Mouse (Mus musculus): ENCODE results near the gene Tmed2.

DNA sequence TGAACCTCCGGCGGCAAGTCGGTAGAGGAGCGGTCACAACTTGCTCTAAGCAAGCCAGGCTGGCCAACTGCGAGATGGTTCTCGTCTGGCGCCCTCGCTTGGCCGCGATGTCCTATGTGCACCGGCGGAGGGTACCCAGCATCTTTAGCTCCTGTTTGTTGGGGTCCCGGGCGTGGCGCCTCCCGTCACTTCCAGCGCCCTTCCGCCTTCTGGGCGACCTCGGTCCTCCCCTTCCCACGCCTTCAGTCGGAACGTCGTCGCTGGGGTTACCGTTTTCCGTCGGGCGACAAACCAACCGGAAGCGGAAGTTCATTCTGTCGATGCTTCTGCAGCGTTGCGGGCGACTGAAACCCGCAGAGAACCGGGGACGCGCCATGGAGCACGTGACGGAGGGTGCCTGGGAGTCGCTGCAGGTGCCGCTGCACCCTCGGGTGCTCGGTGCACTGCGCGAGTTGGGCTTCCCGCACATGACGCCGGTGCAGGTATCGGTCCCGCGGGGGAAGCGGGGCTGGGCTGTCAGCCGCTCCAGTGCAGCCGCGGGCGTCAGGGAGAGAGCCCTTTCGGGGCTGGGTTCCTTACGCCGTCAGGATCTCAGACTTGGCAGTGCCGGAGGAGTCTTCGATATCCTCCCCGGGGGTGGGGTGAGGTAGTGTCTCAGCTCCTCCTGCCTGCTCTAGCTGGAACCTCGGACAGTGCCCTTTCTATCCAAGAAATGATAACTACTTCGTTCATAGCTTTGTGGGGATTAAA, 12.2 kb downstream of the Tmed2 start, which contains the start of gene Ddx55:
- no peak for TF ChIP-seq CTCF (IDR thresholded peaks at IDR 0.05; ENCODE audit: low read depth, low read length)
- TF ChIP-seq POLR2A (IDR thresholded peaks at IDR 0.05; ENCODE audit: extremely low read depth, insufficient read depth, low read length), result peak; percentile 58; the same call in 1 of the 2 replicates

Data from liver, adult 2 months (tissue).